In genomic region chr2:173174569-173174968, GRCm38 (mm10) we compare ENCODE assay signal across 10 mouse cellular contexts. TPM values are rescaled to one million over a fixed set of nuclear protein-coding genes. Genes with fewer than 3 reads are reported as not detected.
DNase-seq lines count a peak whose midpoint lies in the region; ATAC-seq and TF ChIP-seq lines count a peak whose summit lies in the region.
"Had no signal": no experiment of that assay in that cellular context is flagged by ENCODE, and none has a peak within 500 bp of the region (broad histone marks: within the 10 kb centered on the region; RNA-seq: fewer than 3 reads in every experiment).

No protein-coding gene starts in this region.

- 46% methylated on average over 1 of the region's 1 CpGs for WGBS in heart, embryonic 12.5 days
- WGBS in limb, embryonic 15.5 days, result 36% methylated on average over 1 of the region's 1 CpGs
- WGBS in stomach, postnatal 0 days, result 25% methylated on average over 1 of the region's 1 CpGs

- H3K27me3 ChIP-seq in heart, embryonic 12.5 days (replicated peaks), result peaks cover 31% of the 10 kb centered on the region
- peaks cover 4% of the 10 kb centered on the region; the same call in 1 of the 2 replicates for H3K27me3 ChIP-seq in limb, embryonic 15.5 days
- H3K27me3 ChIP-seq in stomach, postnatal 0 days (ENCODE audit: control insufficient read depth, insufficient read depth, low read length), result no peaks in the 10 kb centered on the region

- no peak overlapping the region for H3K4me3 ChIP-seq in heart, embryonic 12.5 days
- peak overlapping the region; percentile 26; the same call in 1 of the 2 replicates for H3K4me3 ChIP-seq in limb, embryonic 15.5 days
- H3K4me3 ChIP-seq in stomach, postnatal 0 days (ENCODE audit: low read depth, low read length), result no peak overlapping the region

- no peak for TF ChIP-seq CTCF in stomach, postnatal 0 days (IDR thresholded peaks at IDR 0.05; ENCODE audit: low read depth)

- H3K27ac ChIP-seq in heart, embryonic 12.5 days (ENCODE audit: poor library complexity, severe bottlenecking), result no peak overlapping the region
- peak overlapping the region; percentile 94 for H3K27ac ChIP-seq in limb, embryonic 15.5 days
- H3K27ac ChIP-seq in stomach, postnatal 0 days (replicated peaks), result peak overlapping the region; percentile 90

- no peak; the same call in 1 of the 2 replicates for ATAC-seq in heart, embryonic 12.5 days (ENCODE audit: insufficient number of reproducible peaks, low FRiP score)
- ATAC-seq in limb, embryonic 15.5 days (ENCODE audit: insufficient number of reproducible peaks, low FRiP score, low TSS enrichment, low read depth), result no peak
- ATAC-seq in stomach, postnatal 0 days (ENCODE audit: low FRiP score, low TSS enrichment), result no peak
- ATAC-seq in cerebellum, adult (ENCODE audit: insufficient number of reproducible peaks, low FRiP score, low TSS enrichment), result no peak
- ATAC-seq: activated CD4-positive, CD25-positive, alpha-beta regulatory T cell, adult 4 months had no signal

- no peak overlapping the region for H3K9ac ChIP-seq in heart, embryonic 12.5 days
- H3K9ac ChIP-seq in limb, embryonic 15.5 days, result no peak overlapping the region
- H3K9ac ChIP-seq in stomach, postnatal 0 days (ENCODE audit: low read length), result no peak overlapping the region

- H3K9me3 ChIP-seq in heart, embryonic 12.5 days (replicated peaks), result 0 out of 2 replicates have a peak, but pooled peaks cover 7% of the 10 kb centered on the region
- H3K9me3 ChIP-seq in limb, embryonic 15.5 days, result no peaks in the 10 kb centered on the region
- no peaks in the 10 kb centered on the region for H3K9me3 ChIP-seq in stomach, postnatal 0 days (ENCODE audit: control insufficient read depth, low read length)

- peaks cover 24% of the 10 kb centered on the region for H3K4me1 ChIP-seq in heart, embryonic 12.5 days (replicated peaks)
- peaks cover 45% of the 10 kb centered on the region for H3K4me1 ChIP-seq in limb, embryonic 15.5 days
- H3K4me1 ChIP-seq in stomach, postnatal 0 days (replicated peaks; ENCODE audit: control insufficient read depth, insufficient read depth), result peaks cover 16% of the 10 kb centered on the region; the same call in 1 of the 2 replicates

- no peak for TF ChIP-seq EP300 in stomach, postnatal 0 days (optimal IDR thresholded peaks at IDR 0.05)

- H3K36me3 ChIP-seq in heart, embryonic 12.5 days, result no peaks in the 10 kb centered on the region
- H3K36me3 ChIP-seq in limb, embryonic 15.5 days, result no peaks in the 10 kb centered on the region
- no peaks in the 10 kb centered on the region for H3K36me3 ChIP-seq in stomach, postnatal 0 days (ENCODE audit: control insufficient read depth, insufficient read depth, low read length)

- peak overlapping the region; percentile 68 for H3K4me2 ChIP-seq in heart, embryonic 12.5 days
- H3K4me2 ChIP-seq in limb, embryonic 15.5 days, result peak overlapping the region; percentile 45
- peak overlapping the region; percentile 17 for H3K4me2 ChIP-seq in stomach, postnatal 0 days (replicated peaks; ENCODE audit: low read depth)

- no peak for DNase-seq in heart, adult 18-20 months
- DNase-seq in testis, postnatal 10 days (ENCODE audit: low spot score), result peak; percentile 35
- no peak for DNase-seq in testis, postnatal 14 days (ENCODE audit: low spot score)
- DNase-seq in stomach, postnatal 0 days (ENCODE audit: low spot score), result no peak
- DNase-seq in gastrocnemius, postnatal 10 days, result no peak

RNA-seq across cellular contexts. Expression of gene Pck1, which starts 21.7 kb away (rescaled TPM):
- 0.09 and 0.19 TPM in 2 replicates for polyA plus RNA-seq in heart, embryonic 12.5 days (2016; fragmentation: Nextera tagmentation; extraction: Ambion mirVana)
- 100 to 1,000 TPM in 1 of 2 experiments, 10 to 100 TPM in 1; 12.3 to 112 TPM for total RNA-seq in heart, adult 18-20 months (2021)
- 0.09 and 0.15 TPM in 2 replicates for polyA plus RNA-seq in limb, embryonic 15.5 days (2015; fragmentation: Nextera tagmentation; extraction: Ambion mirVana)
- polyA plus RNA-seq in stomach, postnatal 0 days (2015; fragmentation: Nextera tagmentation; extraction: Ambion mirVana), result 0.59 and 0.70 TPM in 2 replicates
- 10 to 100 TPM in 1 of 2 experiments, 1 to 10 TPM in 1; 9.1 to 17.4 TPM for total RNA-seq in gastrocnemius, postnatal 10 days (2021)
- polyA plus RNA-seq: activated CD4-positive, CD25-positive, alpha-beta regulatory T cell, adult 4 months; C2C12 had no signal

RNA-seq across cellular contexts. Expression of gene Zbp1, which starts 44.2 kb away (rescaled TPM):
- not detected in 2 replicates for polyA plus RNA-seq in heart, embryonic 12.5 days (2016; fragmentation: Nextera tagmentation; extraction: Ambion mirVana)
- total RNA-seq in heart, adult 18-20 months (2021), result 1 to 10 TPM in 1 of 2 experiments, under 1 TPM in 1; 0.90 to 1.3 TPM
- 0.64 and 0.88 TPM in 2 replicates for polyA plus RNA-seq in limb, embryonic 15.5 days (2015; fragmentation: Nextera tagmentation; extraction: Ambion mirVana)
- 4.6 and 5.0 TPM in 2 replicates for polyA plus RNA-seq in stomach, postnatal 0 days (2015; fragmentation: Nextera tagmentation; extraction: Ambion mirVana)
- total RNA-seq in gastrocnemius, postnatal 10 days (2021), result under 1 TPM in 1 of 2 experiments, not detected in 1; 0.09 TPM

RNA-seq across cellular contexts. Expression of gene Ctcfl, which starts 55.2 kb away (rescaled TPM):
- polyA plus RNA-seq in heart, embryonic 12.5 days (2016; fragmentation: Nextera tagmentation; extraction: Ambion mirVana), result 0.70 and 0.86 TPM in 2 replicates
- total RNA-seq in heart, adult 18-20 months (2021), result under 1 TPM; 0.08 to 0.22 TPM
- 0.05 and 0.09 TPM in 2 replicates for polyA plus RNA-seq in limb, embryonic 15.5 days (2015; fragmentation: Nextera tagmentation; extraction: Ambion mirVana)
- polyA plus RNA-seq in stomach, postnatal 0 days (2015; fragmentation: Nextera tagmentation; extraction: Ambion mirVana), result 0.07 TPM in 1 of 2 replicates, not detected in the other
- total RNA-seq in gastrocnemius, postnatal 10 days (2021), result not detected
- polyA plus RNA-seq: C2C12 had no signal

Comparison
In these comparisons a context has a peak if more than half of its experiments do, and no peak if none do; other contexts are left out.
1. H3K4me2 ChIP-seq: peak in every context shown above with its lines; median percentile 68 in heart, embryonic 12.5 days; 45 in limb, embryonic 15.5 days; 17 in stomach, postnatal 0 days.